Mouse (Mus musculus) cerebellum, adult 8-10 months (tissue): ENCODE data around the gene Gm49359.
"Not testable (repeated sequence)": the region's sequence is repeated elsewhere in the genome, so short reads cannot be mapped to it uniquely, and the experiment has no call there.

Experiments used
- DNase-seq: peaks from one replicate; pipeline ENCODE4 v3.0.0; 2022

The Gm49359 gene

GRCm38 (mm10) chr13:62466424-62467334 is at the start of gene Gm49359:
Gene Gm49359 (minus strand): TSS chr13:62466832.
- peak; percentile 86 for DNase-seq

- DNase-seq, result not testable (repeated sequence)
These were observed 44.2 kb upstream of the Gm49359 start for GRCm38 (mm10) chr13:62510641-62511420.

GRCm38 (mm10) chr13:62472661-62473060 is 6.0 kb upstream of the Gm49359 start:
- DNase-seq, result not testable (repeated sequence)

GRCm38 (mm10) chr13:62469947-62470346 is 3.3 kb upstream of the Gm49359 start:
- DNase-seq, result not testable (repeated sequence)
